Mouse (Mus musculus) heart, postnatal 0 days (tissue): ENCODE measurements at regions not wholly inside any gene's neighbourhood (a gene's known extent, or its start where the extent isn't known, plus 50 kb on each side); places are given as distances from the start of the nearest gene placed in this dataset.

Experiments used
- CTCF ChIP-seq: IDR thresholded peaks from 2 replicates; pipeline ENCODE4 v1.5.1; 2016; ENCODE audit warnings: antibody characterized with exemption, control low read depth, low read depth
- EP300 ChIP-seq: IDR thresholded peaks from 2 replicates; pipeline ENCODE4 v1.6.1; 2016; ENCODE audit warnings: antibody characterized with exemption, low read depth

DNA sequence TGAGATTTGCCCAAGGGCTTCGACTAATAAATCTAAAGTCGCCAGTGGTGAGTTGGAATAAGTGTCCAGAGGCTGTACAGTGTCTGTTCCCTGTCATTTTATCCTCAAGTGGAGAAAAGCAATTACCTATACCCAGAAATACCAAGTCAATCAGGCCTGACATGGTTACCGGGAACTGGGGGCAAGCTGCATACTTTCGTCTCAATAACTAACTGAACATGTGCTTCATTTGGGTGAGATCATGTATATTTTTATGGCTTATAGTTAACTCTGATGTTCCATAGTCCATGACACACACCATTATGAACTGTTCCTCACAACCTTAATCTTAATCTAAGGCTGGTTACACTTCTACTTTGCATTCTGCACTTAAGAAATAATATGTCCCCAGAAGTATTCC, 462.4 kb upstream of the Cited2 start:
- TF ChIP-seq CTCF (no peak), EP300 (no peak)
